Mouse (Mus musculus) G1E (cell line): ENCODE results near the gene Ahnak.

Experiments
- CTCF ChIP-seq: IDR thresholded peaks from 2 replicates; pipeline ENCODE4 v1.5.1; 2012; ENCODE audit warnings: low read depth, low read length, inconsistent platforms, mixed read lengths
- GATA1 ChIP-seq: IDR thresholded peaks from 2 replicates; pipeline ENCODE4 v1.6.1; 2012; ENCODE audit warnings: borderline replicate concordance, low read length, inconsistent platforms, mixed read lengths
- GATA2 ChIP-seq: IDR thresholded peaks from 2 replicates; pipeline ENCODE4 v1.6.1; 2012; ENCODE audit warnings: low read depth, low read length, inconsistent platforms, borderline replicate concordance
- POLR2AphosphoS5 ChIP-seq: IDR thresholded peaks from 2 replicates; pipeline ENCODE4 v1.6.1; 2012; ENCODE audit warnings: low read depth, low read length, inconsistent platforms; ENCODE audit not compliant: insufficient replicate concordance
- TAL1 ChIP-seq: conservative IDR thresholded peaks from 2 replicates; pipeline ENCODE4 v1.6.1; 2012; ENCODE audit warnings: low read depth, low read length, inconsistent platforms, mixed read lengths

DNA sequence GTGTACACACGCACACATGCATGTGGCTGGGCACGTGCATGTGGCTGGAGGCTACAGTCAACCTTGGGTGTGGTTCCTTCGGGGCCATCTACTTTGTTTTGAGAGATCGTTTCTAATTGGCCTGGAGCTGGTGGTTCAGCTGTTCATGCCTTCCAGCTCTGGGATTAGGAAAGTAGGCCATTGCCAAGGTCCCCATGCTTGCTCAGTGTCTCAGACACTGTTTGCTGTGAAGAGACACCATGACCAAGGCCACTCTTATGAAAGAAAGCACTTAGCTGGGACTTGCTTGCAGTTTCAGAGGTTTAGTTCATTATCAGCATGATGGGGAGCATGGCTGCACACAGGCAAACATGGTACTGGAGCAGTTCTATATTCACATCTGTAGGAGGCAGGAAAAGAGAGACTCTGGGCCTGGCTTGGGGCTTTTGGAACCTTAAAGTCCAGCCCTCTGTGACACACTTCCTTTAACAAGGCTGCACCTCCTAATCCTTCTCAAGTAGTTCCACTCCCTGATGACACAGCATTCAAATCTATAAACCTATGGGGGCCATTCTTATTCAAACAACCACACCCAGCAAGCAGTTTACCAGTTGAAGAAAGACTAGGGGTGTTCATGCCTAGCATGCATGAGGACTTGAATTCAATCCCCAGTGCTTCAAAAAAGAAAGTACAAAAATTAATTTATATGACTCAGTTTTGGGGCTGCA is 60.0 kb downstream of the Ahnak start:
- no peak for TF ChIP-seq CTCF
- TF ChIP-seq GATA1, result no peak
- no peak for TF ChIP-seq TAL1
- TF ChIP-seq POLR2AphosphoS5, result no peak
- no peak for TF ChIP-seq GATA2
